Mouse (Mus musculus) ES-E14 (cell line): ENCODE results near the gene Abhd15.

Experiments used
- CHD2 ChIP-seq: IDR thresholded peaks from 2 replicates; pipeline ENCODE4 v1.6.1; 2014; ENCODE audit warnings: mild to moderate bottlenecking, low read depth, low read length, inconsistent platforms
- HCFC1 ChIP-seq: IDR thresholded peaks from 2 replicates; pipeline ENCODE4 v1.6.1; 2012; ENCODE audit warnings: low read length, inconsistent platforms, borderline replicate concordance; ENCODE audit not compliant: insufficient read depth
- MAFK ChIP-seq: IDR thresholded peaks from 2 replicates; pipeline ENCODE4 v1.6.1; 2014; ENCODE audit warnings: mild to moderate bottlenecking, low read depth, low read length, inconsistent platforms; ENCODE audit not compliant: insufficient read depth
- ZC3H11A ChIP-seq: IDR thresholded peaks from 2 replicates; pipeline ENCODE4 v1.6.1; 2012; ENCODE audit warnings: low read depth, mild to moderate bottlenecking, inconsistent platforms, low read length, borderline replicate concordance
- ZNF384 ChIP-seq: IDR thresholded peaks from 2 replicates; pipeline ENCODE4 v1.6.1; 2012; ENCODE audit warnings: low read depth, low read length, inconsistent platforms

GRCm38 (mm10) chr11:77467157-77467556 is 47.8 kb upstream of the Abhd15 start:
- no peak for TF ChIP-seq CHD2
- no peak for TF ChIP-seq ZC3H11A
- no peak for TF ChIP-seq ZNF384
- TF ChIP-seq HCFC1 = no peak
- TF ChIP-seq MAFK = no peak
